21 mouse cellular contexts compared by ENCODE assay signal in the genomic region with DNA sequence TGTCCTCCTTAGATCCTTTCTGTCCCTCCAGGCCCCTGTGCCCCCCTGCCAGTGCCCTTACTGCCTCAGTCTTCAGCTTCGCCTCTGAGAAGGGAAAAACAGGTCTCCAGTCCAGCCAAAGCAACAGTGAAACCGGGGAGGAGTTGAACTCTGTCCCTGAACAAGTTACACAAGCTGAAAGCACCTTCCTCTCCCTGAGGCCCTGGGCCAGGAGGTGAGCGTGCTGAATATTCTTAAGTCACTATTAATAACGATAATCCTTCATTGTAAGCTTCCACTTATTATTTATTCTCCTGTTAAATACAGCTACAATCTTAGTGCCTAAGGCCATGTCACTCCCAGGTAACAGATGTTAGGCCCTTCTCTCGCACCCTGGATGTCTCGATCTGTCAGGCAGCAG. TPM values are rescaled to one million over a fixed set of nuclear protein-coding genes. Genes with fewer than 3 reads are reported as not detected.
DNase-seq lines count a peak whose midpoint lies in the region; ATAC-seq and TF ChIP-seq lines count a peak whose summit lies in the region.
"Had no signal": no experiment of that assay in that cellular context is flagged by ENCODE, and none has a peak within 500 bp of the region (broad histone marks: within the 10 kb centered on the region; RNA-seq: fewer than 3 reads in every experiment).

No protein-coding gene starts in this region.

- H3K79me2 ChIP-seq in liver, adult 2 months (ENCODE audit: control insufficient read depth, insufficient read depth, low read length) = no peaks in the 10 kb centered on the region

- no peak overlapping the region for H3K4me2 ChIP-seq in intestine, embryonic 15.5 days (replicated peaks)
- no peak overlapping the region for H3K4me2 ChIP-seq in intestine, postnatal 0 days (replicated peaks; ENCODE audit: low read depth)
- H3K4me2 ChIP-seq: embryonic facial prominence, embryonic 15.5 days; liver, embryonic 15.5 days; midbrain, embryonic 15.5 days; neural tube, embryonic 15.5 days; stomach, embryonic 15.5 days had no signal

- no peaks in the 10 kb centered on the region for H3K36me3 ChIP-seq in intestine, embryonic 15.5 days
- no peaks in the 10 kb centered on the region for H3K36me3 ChIP-seq in intestine, postnatal 0 days (ENCODE audit: control insufficient read depth, insufficient read depth)
- no peaks in the 10 kb centered on the region for H3K36me3 ChIP-seq in liver, adult 2 months (ENCODE audit: control insufficient read depth, insufficient read depth, low read length)
- H3K36me3 ChIP-seq: embryonic facial prominence, embryonic 15.5 days; hindbrain, embryonic 10.5 days; liver, embryonic 15.5 days; midbrain, embryonic 15.5 days; neural tube, embryonic 15.5 days; stomach, embryonic 15.5 days had no signal

- peak; percentile 48 for ATAC-seq in intestine, embryonic 15.5 days
- no peak for ATAC-seq in intestine, postnatal 0 days
- ATAC-seq: midbrain, embryonic 15.5 days had no signal

- no peaks in the 10 kb centered on the region for H3K27me3 ChIP-seq in intestine, embryonic 15.5 days (replicated peaks)
- no peaks in the 10 kb centered on the region for H3K27me3 ChIP-seq in intestine, postnatal 0 days (replicated peaks; ENCODE audit: control insufficient read depth, insufficient read depth, low read length)
- no peaks in the 10 kb centered on the region for H3K27me3 ChIP-seq in liver, adult 2 months (ENCODE audit: control insufficient read depth, insufficient read depth, low read length)
- H3K27me3 ChIP-seq: embryonic facial prominence, embryonic 15.5 days; liver, embryonic 15.5 days; midbrain, embryonic 15.5 days; neural tube, embryonic 15.5 days; stomach, embryonic 15.5 days had no signal

- TF ChIP-seq CTCF in intestine, postnatal 0 days (IDR thresholded peaks at IDR 0.05; ENCODE audit: low read depth) = no peak
- TF ChIP-seq CTCF in liver, adult 2 months (IDR thresholded peaks at IDR 0.05; ENCODE audit: low read depth, low read length) = no peak

- no peak overlapping the region for H3K4me3 ChIP-seq in intestine, embryonic 15.5 days (replicated peaks)
- H3K4me3 ChIP-seq in intestine, postnatal 0 days (ENCODE audit: low read depth, low read length) = no peak overlapping the region
- H3K4me3 ChIP-seq in liver, adult 2 months (ENCODE audit: insufficient read depth, low read depth, low read length) = peak overlapping the region; percentile 7; the same call in 1 of the 2 replicates
- H3K4me3 ChIP-seq: embryonic facial prominence, embryonic 15.5 days; hindbrain, embryonic 10.5 days; liver, embryonic 15.5 days; midbrain, embryonic 15.5 days; neural tube, embryonic 15.5 days; stomach, embryonic 15.5 days had no signal

- H3K27ac ChIP-seq in intestine, embryonic 15.5 days = no peak overlapping the region
- no peak overlapping the region for H3K27ac ChIP-seq in intestine, postnatal 0 days (ENCODE audit: low read depth, low read length)
- peak overlapping the region; percentile 91 for H3K27ac ChIP-seq in liver, adult 2 months (replicated peaks; ENCODE audit: insufficient read depth, low read depth, low read length)
- H3K27ac ChIP-seq: embryonic facial prominence, embryonic 15.5 days; hindbrain, embryonic 10.5 days; hindbrain, postnatal 0 days; liver, embryonic 15.5 days; midbrain, embryonic 15.5 days; neural tube, embryonic 15.5 days; stomach, embryonic 15.5 days had no signal

- H3K9me3 ChIP-seq in intestine, embryonic 15.5 days = no peaks in the 10 kb centered on the region
- H3K9me3 ChIP-seq in intestine, postnatal 0 days (ENCODE audit: control insufficient read depth) = no peaks in the 10 kb centered on the region
- H3K9me3 ChIP-seq: embryonic facial prominence, embryonic 15.5 days; hindbrain, embryonic 10.5 days; liver, embryonic 15.5 days; midbrain, embryonic 15.5 days; neural tube, embryonic 15.5 days; stomach, embryonic 15.5 days had no signal

- H3K4me1 ChIP-seq in intestine, embryonic 15.5 days (replicated peaks) = no peaks in the 10 kb centered on the region; the same call in 1 of the 2 replicates
- H3K4me1 ChIP-seq in intestine, postnatal 0 days (replicated peaks; ENCODE audit: control insufficient read depth, insufficient read depth, low read length) = no peaks in the 10 kb centered on the region
- peaks cover 17% of the 10 kb centered on the region for H3K4me1 ChIP-seq in liver, adult 2 months (ENCODE audit: control insufficient read depth, insufficient read depth, low read length)
- H3K4me1 ChIP-seq: midbrain, embryonic 15.5 days; neural tube, embryonic 15.5 days; stomach, embryonic 15.5 days had no signal

- WGBS in intestine, embryonic 15.5 days = 66% methylated on average over 6 of the region's 6 CpGs
- WGBS in intestine, postnatal 0 days = 60% methylated on average over 6 of the region's 6 CpGs
- 44% methylated on average over 6 of the region's 6 CpGs for WGBS in liver, adult 2 months

- no peak for TF ChIP-seq POLR2A in liver, adult 2 months (IDR thresholded peaks at IDR 0.05; ENCODE audit: extremely low read depth, insufficient read depth, low read length)

- DNase-seq in adrenal gland, adult 2 months = peak; percentile 41
- DNase-seq in adrenal gland, adult 18-20 months (ENCODE audit: low spot score in 2 of 2) = no peak
- DNase-seq in liver, adult 2 months (ENCODE audit: extremely low read depth, low read depth, low spot score) = peak; percentile 89
- DNase-seq in liver = no peak
- peak; percentile 58 for DNase-seq in gonadal fat pad, adult 2 months (ENCODE audit: low read depth)
- DNase-seq in cerebellum, postnatal 4 days (ENCODE audit: low spot score in 2 of 2) = no peak
- DNase-seq: cerebellum, adult 9-10 months; right cerebral cortex, postnatal 25 days; thymus, adult 18-20 months had no signal

- H3K9ac ChIP-seq in intestine, embryonic 15.5 days = no peak overlapping the region
- H3K9ac ChIP-seq in intestine, postnatal 0 days (ENCODE audit: low read depth, low read length) = no peak overlapping the region
- peak overlapping the region; percentile 55 for H3K9ac ChIP-seq in liver, adult 2 months (ENCODE audit: low read depth, low read length)
- H3K9ac ChIP-seq: embryonic facial prominence, embryonic 15.5 days; liver, embryonic 15.5 days; midbrain, embryonic 15.5 days; neural tube, embryonic 15.5 days; stomach, embryonic 15.5 days had no signal

RNA-seq across cellular contexts. Expression of gene Inf2, which starts 28.9 kb away (rescaled TPM):
- total RNA-seq in adrenal gland, adult 2 months (2021) = 10 to 100 TPM; 20.7 to 40.6 TPM
- polyA plus RNA-seq in adrenal gland, adult 2 months (2012; rRNA removed) = 45.0 and 47.9 TPM in 2 replicates
- 10 to 100 TPM; 25.2 to 29.7 TPM for total RNA-seq in adrenal gland, adult 18-20 months (2021)
- 2.5 and 2.8 TPM in 2 replicates for polyA plus RNA-seq in intestine, embryonic 15.5 days (2015; fragmentation: Nextera tagmentation; extraction: Ambion mirVana)
- polyA plus RNA-seq in intestine, postnatal 0 days (2015; fragmentation: Nextera tagmentation; extraction: Ambion mirVana) = 0.70 and 1.1 TPM in 2 replicates
- total RNA-seq in liver, adult 2 months (2014; rRNA removed) = 15.5 and 22.9 TPM in 2 replicates
- polyA plus RNA-seq in liver, adult 2 months (2012; rRNA removed) = 24.6 and 30.7 TPM in 2 replicates
- polyA plus RNA-seq in gonadal fat pad, adult 2 months (2012; rRNA removed) = 23.9 and 26.5 TPM in 2 replicates

RNA-seq across cellular contexts. Expression of gene Tmem179, which starts 43.1 kb away (rescaled TPM):
- 10 to 100 TPM in 1 of 2 experiments, 1 to 10 TPM in 1; 2.7 to 10.5 TPM for total RNA-seq in adrenal gland, adult 2 months (2021)
- polyA plus RNA-seq in adrenal gland, adult 2 months (2012; rRNA removed) = 6.1 and 8.8 TPM in 2 replicates
- total RNA-seq in adrenal gland, adult 18-20 months (2021) = 1 to 10 TPM; 6.5 to 8.5 TPM
- polyA plus RNA-seq in intestine, embryonic 15.5 days (2015; fragmentation: Nextera tagmentation; extraction: Ambion mirVana) = 2.4 and 3.2 TPM in 2 replicates
- polyA plus RNA-seq in intestine, postnatal 0 days (2015; fragmentation: Nextera tagmentation; extraction: Ambion mirVana) = 1.8 and 1.9 TPM in 2 replicates
- 0.07 TPM in 1 of 2 replicates, not detected in the other for total RNA-seq in liver, adult 2 months (2014; rRNA removed)
- not detected in 2 replicates for polyA plus RNA-seq in liver, adult 2 months (2012; rRNA removed)
- 0.06 and 0.12 TPM in 2 replicates for polyA plus RNA-seq in gonadal fat pad, adult 2 months (2012; rRNA removed)
- total RNA-seq: gastrocnemius, adult 8-10 months; heart, adult 8-10 months; megakaryocyte progenitor cell, adult 5-6 weeks had no signal

Comparison
In these comparisons a context has a peak if more than half of its experiments do, and no peak if none do; other contexts are left out.
1. DNase-seq: peak in adrenal gland, adult 2 months (single experiment), liver, adult 2 months (single experiment) and gonadal fat pad, adult 2 months (single experiment); none in adrenal gland, adult 18-20 months (0 of 2), liver (single experiment) and cerebellum, postnatal 4 days (0 of 2).